Mouse (Mus musculus): ENCODE results near the gene Arhgef28.

Gene Arhgef28

GRCm38 (mm10) chr13:98205771-98206545, at the start of gene Arhgef28:
Gene Arhgef28, minus strand, starts transcription at chr13:98206439.
- in situ Hi-C loops (cut with MboI), result no loop called here

DNA sequence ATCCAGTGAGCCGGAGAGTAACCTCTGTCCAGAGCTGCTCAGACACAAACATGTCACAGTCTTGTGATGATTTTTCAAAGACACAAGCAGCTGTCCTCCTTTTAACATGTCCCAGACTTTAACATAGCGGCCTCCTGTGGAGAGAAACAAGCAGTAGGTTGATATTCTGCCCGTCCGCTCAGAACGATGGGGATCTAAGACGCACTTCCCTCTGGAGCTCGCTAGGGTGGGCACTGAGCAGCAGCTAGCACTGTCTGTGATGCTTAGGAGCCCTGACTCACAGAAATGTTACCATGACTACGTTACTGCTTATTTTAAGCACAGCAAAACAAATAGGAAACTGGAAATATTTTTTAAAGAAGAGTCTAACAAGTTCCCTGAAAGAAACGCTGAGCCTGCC, 48.7 kb upstream of the Arhgef28 start:
- in situ Hi-C loops (cut with MboI), result loop anchor here (25.0 kb wide), 1 partner anchor 1018 kb away; the partner anchor contains the start of gene Enc1

DNA sequence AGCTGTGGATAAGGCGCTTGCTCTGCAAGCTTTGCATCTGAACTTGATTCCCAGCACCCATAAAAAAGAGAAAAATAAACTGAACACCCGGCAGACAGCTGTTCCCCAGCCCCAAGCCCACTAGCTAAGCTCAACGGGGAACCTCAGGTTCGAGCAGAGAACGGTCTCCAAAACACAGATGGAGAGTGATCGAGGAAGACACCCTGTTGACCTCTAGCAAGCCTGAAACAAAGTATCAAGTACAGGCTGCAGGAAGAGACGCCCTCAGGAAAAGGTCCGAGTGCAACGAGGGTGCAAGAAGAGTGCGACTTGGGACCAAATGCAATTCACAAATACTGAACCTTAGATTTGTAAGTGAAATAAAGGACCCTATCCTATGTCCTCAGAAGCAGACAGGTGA, 43.4 kb upstream of the Arhgef28 start:
- in situ Hi-C loops (cut with MboI), result no loop called here

DNA sequence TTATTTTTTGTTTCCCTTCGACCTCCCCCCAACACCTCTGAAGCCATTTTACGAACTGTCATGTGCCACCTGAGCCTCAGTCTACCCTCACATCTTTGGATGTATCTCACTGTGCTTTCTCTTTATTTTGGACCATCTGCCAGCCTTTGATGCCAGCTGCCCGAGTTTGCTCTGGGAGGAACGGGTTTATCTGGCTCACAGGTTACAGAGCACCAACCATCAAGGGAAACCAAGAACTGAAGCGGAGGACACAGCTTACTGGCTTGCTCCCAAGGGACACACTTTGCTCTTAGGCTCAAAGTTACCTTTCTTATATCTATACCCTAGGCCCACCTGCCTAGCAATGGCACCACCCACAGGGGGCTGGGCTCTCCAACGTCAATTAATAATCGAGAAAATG, 39.1 kb upstream of the Arhgef28 start:
- in situ Hi-C loops (cut with MboI), result no loop called here

GRCm38 (mm10) chr13:98244571-98245350, 38.5 kb upstream of the Arhgef28 start:
- in situ Hi-C loops (cut with MboI), result no loop called here

- in situ Hi-C loops (cut with MboI), result no loop called here
Observed at GRCm38 (mm10) chr13:98241531-98242282, 35.5 kb upstream of the Arhgef28 start.

GRCm38 (mm10) chr13:98239978-98240641, 33.9 kb upstream of the Arhgef28 start:
- in situ Hi-C loops (cut with MboI), result no loop called here

- in situ Hi-C loops (cut with MboI), result no loop called here
Observed at GRCm38 (mm10) chr13:98235451-98235850, 29.2 kb upstream of the Arhgef28 start.

GRCm38 (mm10) chr13:98230511-98230910, 24.3 kb upstream of the Arhgef28 start:
- in situ Hi-C loops (cut with MboI), result no loop called here

DNA sequence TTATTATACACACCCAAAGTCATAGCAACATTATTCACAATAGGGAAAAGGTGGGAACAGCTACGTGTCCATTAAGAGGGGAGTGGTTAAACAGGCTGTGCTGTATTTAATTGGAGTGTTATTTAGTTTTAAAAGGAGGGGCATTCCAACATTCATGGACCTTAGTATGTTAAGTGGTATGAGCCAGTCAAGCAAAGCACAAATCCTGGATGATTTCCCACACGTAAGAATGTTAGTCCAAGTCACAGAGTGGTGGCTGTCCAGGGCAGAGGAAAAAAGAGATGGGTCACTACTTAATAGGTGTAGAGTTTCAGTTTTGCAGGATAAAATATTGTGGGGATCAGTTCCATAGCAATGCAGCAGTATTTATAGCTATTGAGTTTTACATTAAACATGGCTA, 20.0 kb upstream of the Arhgef28 start:
- in situ Hi-C loops (cut with MboI), result no loop called here

DNA sequence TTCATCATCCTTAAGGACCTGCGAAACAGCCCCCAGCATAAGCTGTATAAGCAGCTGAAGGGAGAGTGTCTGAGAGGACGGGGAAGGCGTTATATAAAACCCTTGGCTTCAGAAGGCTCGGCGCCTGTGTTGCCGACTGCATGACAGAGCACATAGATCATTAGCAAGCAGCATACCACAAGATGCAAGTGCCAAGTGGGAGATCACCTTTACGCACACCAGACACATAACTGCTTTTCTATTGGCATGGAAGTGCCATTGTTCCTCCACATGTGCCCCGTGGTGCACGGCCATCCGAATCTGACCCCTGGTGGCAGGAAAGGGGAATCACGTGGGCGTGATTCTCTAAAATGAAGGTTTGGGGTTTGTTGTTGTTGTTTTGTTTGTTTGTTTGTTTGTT, 16.6 kb upstream of the Arhgef28 start:
- in situ Hi-C loops (cut with MboI), result no loop called here

DNA sequence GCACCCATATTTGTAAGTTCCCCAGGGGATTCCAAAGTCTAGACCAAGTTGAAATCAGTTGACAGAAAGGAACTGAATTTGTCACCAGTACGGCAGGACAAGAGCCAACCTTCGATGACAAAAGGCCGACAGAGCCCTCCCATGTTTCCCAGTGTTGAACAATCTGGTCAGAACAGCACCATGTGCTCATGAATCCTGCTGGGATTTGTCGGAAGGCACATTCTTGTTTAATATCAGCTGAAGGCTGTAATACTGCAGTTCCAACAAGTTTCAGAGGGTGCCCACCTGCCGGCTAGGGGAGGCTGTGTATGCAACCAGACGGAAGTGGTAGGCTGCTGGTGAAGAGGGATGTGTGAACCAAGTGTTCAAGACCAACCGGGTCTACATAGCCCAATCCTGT, 3.9 kb upstream of the Arhgef28 start:
- in situ Hi-C loops (cut with MboI), result no loop called here

- in situ Hi-C loops (cut with MboI), result no loop called here
Observed at GRCm38 (mm10) chr13:98208842-98209241, 2.6 kb upstream of the Arhgef28 start.

- in situ Hi-C loops (cut with MboI), result no loop called here
Observed at GRCm38 (mm10) chr13:98206546-98206870, 269 bp upstream of the Arhgef28 start.

DNA sequence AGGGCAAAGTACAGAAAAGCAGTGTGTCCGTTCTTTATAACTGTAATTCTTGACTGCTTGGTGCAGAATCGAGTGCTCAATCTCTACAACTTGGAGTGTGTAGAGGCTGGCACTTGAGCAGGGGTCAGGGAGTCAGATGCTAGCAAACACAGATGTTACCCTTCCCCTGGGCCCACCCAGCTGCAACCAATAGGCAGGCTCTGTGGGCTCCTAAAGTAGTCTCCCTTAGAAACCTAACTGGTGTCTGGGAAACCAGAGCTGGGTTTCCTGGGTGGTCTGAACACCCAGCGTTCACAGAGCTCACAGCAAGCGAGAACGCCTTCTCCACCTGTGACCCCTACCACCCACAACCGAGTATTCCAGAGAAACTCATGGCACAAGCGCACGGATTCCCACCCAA, 1.1 kb downstream of the Arhgef28 start:
- in situ Hi-C loops (cut with MboI), result no loop called here

DNA sequence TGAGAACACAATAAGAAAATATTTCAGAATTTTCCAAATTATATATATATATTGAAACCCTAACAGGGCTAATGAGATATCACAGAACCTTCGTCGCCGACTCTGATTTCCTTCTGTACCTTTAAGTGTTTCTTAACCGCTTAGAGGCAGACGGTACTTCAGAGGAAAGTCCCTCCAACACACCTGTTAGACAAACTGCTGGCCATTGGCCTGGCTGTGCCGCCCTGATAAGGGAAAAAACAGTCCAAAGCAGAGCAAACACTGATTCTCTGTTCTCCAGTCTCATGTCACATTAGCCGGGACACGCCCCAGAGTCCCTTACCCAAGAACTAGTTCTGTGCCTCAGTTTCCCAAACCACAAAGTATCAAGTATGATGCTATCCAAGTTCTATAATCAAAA, 1.9 kb downstream of the Arhgef28 start:
- in situ Hi-C loops (cut with MboI), result no loop called here

- in situ Hi-C loops (cut with MboI), result no loop called here
Observed at GRCm38 (mm10) chr13:98201436-98201835, 4.8 kb downstream of the Arhgef28 start.

GRCm38 (mm10) chr13:98192596-98192995, 13.6 kb downstream of the Arhgef28 start:
- in situ Hi-C loops (cut with MboI), result no loop called here

GRCm38 (mm10) chr13:98188500-98188899, 17.7 kb downstream of the Arhgef28 start:
- in situ Hi-C loops (cut with MboI), result no loop called here

DNA sequence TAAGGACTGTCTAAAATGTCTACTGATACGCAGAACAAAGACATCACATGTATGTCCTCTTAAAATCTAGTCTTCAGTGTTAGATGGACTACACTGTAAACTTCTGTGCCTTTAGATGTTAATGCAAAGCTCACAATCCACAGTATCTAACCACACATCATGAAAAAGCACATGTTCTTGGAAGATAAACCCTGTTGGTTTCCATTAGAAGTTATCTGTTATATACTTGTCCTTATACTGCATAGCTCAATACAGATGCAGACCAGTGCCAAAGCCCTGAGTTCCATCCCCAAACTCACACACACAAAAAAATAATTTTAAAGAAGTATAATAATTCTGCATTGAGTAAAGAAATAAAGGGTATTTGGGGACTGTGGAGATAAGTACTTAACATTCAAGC, 18.3 kb downstream of the Arhgef28 start:
- in situ Hi-C loops (cut with MboI), result no loop called here

- in situ Hi-C loops (cut with MboI), result no loop called here
Observed at GRCm38 (mm10) chr13:98186179-98186578, 20.1 kb downstream of the Arhgef28 start.

GRCm38 (mm10) chr13:98184632-98185031, 21.6 kb downstream of the Arhgef28 start:
- in situ Hi-C loops (cut with MboI), result no loop called here
